Mouse (Mus musculus) heart, adult 2 months (tissue): Measurements from ENCODE around the gene Hoxa6. TPM values are rescaled to one million over a fixed set of nuclear protein-coding genes. Genes with fewer than 3 reads are reported as not detected.

Experiments used
- DNase-seq, 2 experiments: peaks; one replicate each; pipeline ENCODE4 v3.0.0; 2021
- H3K27ac ChIP-seq: fragments of 200-600 bp; 2 replicates; pipeline ENCODE4 v1.8.1; 2022
- H3K27me3 ChIP-seq: fragments of 200-500 bp; 2 replicates; pipeline ENCODE4 v1.6.1; 2012; ENCODE audit warnings: mild to moderate bottlenecking, low read length, inconsistent platforms, mixed read lengths; ENCODE audit not compliant: control insufficient read depth, insufficient read depth
- H3K36me3 ChIP-seq: fragments of 200-500 bp; 2 replicates; pipeline ENCODE4 v1.6.1; 2012; ENCODE audit warnings: low read length, inconsistent platforms; ENCODE audit not compliant: control insufficient read depth, insufficient read depth
- H3K4me1 ChIP-seq: fragments of 200-500 bp; 2 replicates; pipeline ENCODE4 v1.6.1; 2011; ENCODE audit warnings: low read length; ENCODE audit not compliant: control insufficient read depth, insufficient read depth
- H3K4me3 ChIP-seq: fragments of 200-600 bp; 2 replicates; pipeline ENCODE4 v1.8.1; 2022
- H3K79me2 ChIP-seq: fragments of 200-500 bp; replicated peaks from 2 replicates; pipeline ENCODE4 v1.6.1; 2012; ENCODE audit warnings: mild to moderate bottlenecking, inconsistent platforms, low read length, moderate library complexity, mixed read lengths; ENCODE audit not compliant: control insufficient read depth, insufficient read depth
- H3K9ac ChIP-seq: fragments of 200-500 bp; 2 replicates; pipeline ENCODE4 v1.6.1; 2012; ENCODE audit warnings: low read depth, mild to moderate bottlenecking, control low read depth, inconsistent platforms, low read length, mixed read lengths
- CTCF ChIP-seq: fragments of 200-600 bp; IDR thresholded peaks from 2 replicates; pipeline ENCODE4 v1.8.1; 2022; ENCODE audit warnings: antibody characterized with exemption, mild to moderate bottlenecking, moderate library complexity
- EP300 ChIP-seq: fragments of 200-500 bp; IDR thresholded peaks from 2 replicates; pipeline ENCODE4 v1.6.1; 2011; ENCODE audit warnings: low read depth, low read length, control low read depth; ENCODE audit not compliant: insufficient read depth
- POLR2A ChIP-seq: fragments of 200-500 bp; IDR thresholded peaks from 2 replicates; pipeline ENCODE4 v1.6.1; 2011; ENCODE audit warnings: mild to moderate bottlenecking, low read depth, low read length, control low read depth; ENCODE audit not compliant: insufficient read depth
- WGBS: fragments of 180-500 bp; shearing (Covaris S2); methylation state at CpG from one replicate; pipeline ENCODE4 v1.1.7; 2018; 5-methylcytosine and 5-hydroxymethylcytosine counted together
- intact Hi-C: fragments of 180-260 bp; cut with DNase I; formaldehyde crosslinking; loops from one replicate; pipeline ENCODE4 v1.15.1; 2025
- polyA plus RNA-seq: library from polyadenylated mRNA; depleted of rRNA; stranded (reverse); fragments of >200 nt; gene quantifications from 2 replicates; pipeline ENCODE4 v1.2.3, GENCODE M21; 2012
- total RNA-seq, 2 experiments: library from RNA; stranded (reverse); gene quantifications; 2 replicates each; pipeline ENCODE4 v1.2.3; 2021

Hoxa6 gene
- total and polyA plus RNA-seq, 3 experiments = not detected

- intact Hi-C loops = no loop called here
- H3K36me3 ChIP-seq = no peaks in the 10 kb centered on the region
- TF ChIP-seq CTCF (no peak), POLR2A (no peak), EP300 (no peak)
- H3K4me3 ChIP-seq = no peak overlapping the region
- H3K27ac ChIP-seq = no peak overlapping the region
- DNase-seq = peak in 1 of 2 experiments; percentile 15
- H3K79me2 ChIP-seq = no peaks in the 10 kb centered on the region
- H3K27me3 ChIP-seq = peaks cover 44% of the 10 kb centered on the region
- no peak overlapping the region for H3K9ac ChIP-seq
- H3K4me1 ChIP-seq = no peaks in the 10 kb centered on the region
- WGBS = 9% methylated on average over 3 of the region's 3 CpGs
Observed at GRCm38 (mm10) chr6:52246916-52247315, 38.4 kb upstream of the Hoxa6 start.

GRCm38 (mm10) chr6:52246403-52246803 lies 37.9 kb upstream of the Hoxa6 start:
- DNase-seq = peak in 1 of 2 experiments; percentile 46
- intact Hi-C loops = no loop called here
- Histone ChIP-seq H3K4me1 (no peaks in the 10 kb centered on the region), H3K27ac (no peak overlapping the region), H3K4me3 (no peak overlapping the region), H3K27me3 (peaks cover 42% of the 10 kb centered on the region), H3K36me3 (no peaks in the 10 kb centered on the region), H3K79me2 (no peaks in the 10 kb centered on the region), H3K9ac (no peak overlapping the region)
- 5% methylated on average over 26 of the region's 26 CpGs for WGBS
- TF ChIP-seq POLR2A (no peak), CTCF (no peak), EP300 (no peak)

- intact Hi-C loops = no loop called here
- Histone ChIP-seq H3K4me3 (no peak within 1 kb of the TSS), H3K79me2 (no peaks in the 10 kb centered on the region), H3K9ac (no peak within 1 kb of the TSS), H3K4me1 (no peaks in the 10 kb centered on the region), H3K36me3 (no peaks in the 10 kb centered on the region), H3K27ac (no peak within 1 kb of the TSS), H3K27me3 (peaks cover 40% of the 10 kb centered on the region)
- WGBS = 3% methylated on average over 20 of the region's 20 CpGs
- no peak for TF ChIP-seq EP300
- TF ChIP-seq CTCF = no peak
- no peak for TF ChIP-seq POLR2A
- no peak for DNase-seq
Observed at GRCm38 (mm10) chr6:52245757-52246142, 37.2 kb upstream of the Hoxa6 start, which contains the start of gene Hoxa11. TSS of gene Hoxa11 (minus strand) at chr6:52245810.

GRCm38 (mm10) chr6:52245040-52245756 lies 36.7 kb upstream of the Hoxa6 start:
- H3K27me3 ChIP-seq = peaks cover 40% of the 10 kb centered on the region
- H3K79me2 ChIP-seq = no peaks in the 10 kb centered on the region
- peak in 1 of 2 experiments; percentile 41 for DNase-seq
- no peak overlapping the region for H3K4me3 ChIP-seq
- 4% methylated on average over 71 of the region's 71 CpGs for WGBS
- H3K4me1 ChIP-seq = no peaks in the 10 kb centered on the region
- H3K9ac ChIP-seq = no peak overlapping the region
- no peak for TF ChIP-seq EP300
- no peak for TF ChIP-seq CTCF
- no peak for TF ChIP-seq POLR2A
- no peaks in the 10 kb centered on the region for H3K36me3 ChIP-seq
- H3K27ac ChIP-seq = no peak overlapping the region
- intact Hi-C loops = no loop called here

- Histone ChIP-seq H3K27me3 (peaks cover 43% of the 10 kb centered on the region), H3K79me2 (no peaks in the 10 kb centered on the region), H3K36me3 (no peaks in the 10 kb centered on the region), H3K4me3 (no peak overlapping the region), H3K4me1 (no peaks in the 10 kb centered on the region; the same call in 1 of the 2 replicates), H3K27ac (no peak overlapping the region), H3K9ac (no peak overlapping the region)
- WGBS = 6% methylated on average over 23 of the region's 23 CpGs
- intact Hi-C loops = no loop called here
- DNase-seq = peak in 1 of 2 experiments; percentile 22
- TF ChIP-seq EP300 = no peak
- TF ChIP-seq POLR2A = no peak
- no peak for TF ChIP-seq CTCF
Observed at GRCm38 (mm10) chr6:52244471-52245039, 36.0 kb upstream of the Hoxa6 start.

GRCm38 (mm10) chr6:52243681-52244121 lies 35.2 kb upstream of the Hoxa6 start:
- Histone ChIP-seq H3K79me2 (no peaks in the 10 kb centered on the region), H3K9ac (no peak overlapping the region), H3K36me3 (no peaks in the 10 kb centered on the region), H3K27ac (no peak overlapping the region), H3K27me3 (peaks cover 41% of the 10 kb centered on the region), H3K4me1 (no peaks in the 10 kb centered on the region; the same call in 1 of the 2 replicates), H3K4me3 (no peak overlapping the region)
- WGBS = 10% methylated on average over 12 of the region's 12 CpGs
- TF ChIP-seq CTCF (no peak), EP300 (no peak), POLR2A (no peak)
- DNase-seq = peak in 1 of 2 experiments; percentile 16
- intact Hi-C loops = no loop called here
